Mouse (Mus musculus): ENCODE data around the gene Daxx.

DNA sequence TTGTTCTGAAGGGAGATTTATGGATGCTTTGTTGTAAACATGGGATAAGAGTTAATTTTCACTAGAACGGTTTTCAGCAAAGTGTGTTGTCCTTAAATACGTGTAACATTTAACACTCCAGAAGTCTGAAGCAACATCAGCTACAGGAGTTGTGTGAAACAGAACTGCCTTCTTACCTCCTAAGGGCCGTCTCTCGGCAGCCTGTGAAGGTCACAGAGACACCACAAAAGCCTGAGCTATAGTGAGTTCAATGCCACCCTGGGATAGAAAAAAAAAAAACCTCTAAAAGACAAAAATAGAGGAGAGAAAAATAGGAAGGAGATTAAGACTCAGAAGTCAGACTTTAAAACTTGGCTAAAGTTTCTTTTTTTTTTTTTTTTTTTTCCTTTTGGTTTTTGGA is 7.1 kb upstream of the Daxx start:
- TF ChIP-seq CTCF (IDR thresholded peaks at IDR 0.05; ENCODE audit: insufficient read depth, low read length) (no peak), POLR2A (IDR thresholded peaks at IDR 0.05; ENCODE audit: borderline replicate concordance, extremely low read depth, low read depth, low read length) (no peak)
